Mouse (Mus musculus) spleen, adult 18-20 months (tissue): Measurements from ENCODE around the gene Bfsp2.

Experiments
- DNase-seq, 2 experiments: peaks; one replicate each; pipeline ENCODE4 v3.0.0; 2022; ENCODE audit warnings: mixed read lengths in 2 of 2

The Bfsp2 gene

DNA sequence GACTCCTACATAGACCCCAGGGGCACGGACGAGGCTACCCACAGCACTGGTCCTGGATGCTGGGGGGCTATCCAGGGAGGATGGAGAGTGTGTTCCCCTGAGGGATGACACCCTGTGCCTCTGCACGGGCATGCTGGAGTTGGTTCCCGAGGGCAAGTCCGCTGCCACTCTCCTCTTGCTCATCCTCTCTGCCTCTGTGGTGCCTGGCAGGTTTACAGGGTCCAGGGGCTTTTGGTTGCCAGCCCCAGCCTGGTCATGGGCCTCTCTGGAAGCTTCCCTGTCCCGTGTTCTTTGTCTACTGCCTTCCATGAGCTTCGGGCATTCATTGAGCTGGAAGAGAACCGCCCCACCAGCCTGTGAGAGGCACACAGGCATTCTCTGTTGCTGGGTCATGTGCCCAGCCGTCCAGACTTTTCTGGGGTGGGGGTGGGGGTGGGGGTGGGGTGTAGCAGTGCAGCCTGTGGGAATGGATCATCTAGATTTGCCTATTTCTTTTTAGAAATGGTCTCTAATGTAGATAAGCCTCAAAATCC is at the start of gene Bfsp2:
Gene Bfsp2, minus strand, starts transcription at position 377 of the 533 bp plus-strand sequence.
- no peak for DNase-seq

DNA sequence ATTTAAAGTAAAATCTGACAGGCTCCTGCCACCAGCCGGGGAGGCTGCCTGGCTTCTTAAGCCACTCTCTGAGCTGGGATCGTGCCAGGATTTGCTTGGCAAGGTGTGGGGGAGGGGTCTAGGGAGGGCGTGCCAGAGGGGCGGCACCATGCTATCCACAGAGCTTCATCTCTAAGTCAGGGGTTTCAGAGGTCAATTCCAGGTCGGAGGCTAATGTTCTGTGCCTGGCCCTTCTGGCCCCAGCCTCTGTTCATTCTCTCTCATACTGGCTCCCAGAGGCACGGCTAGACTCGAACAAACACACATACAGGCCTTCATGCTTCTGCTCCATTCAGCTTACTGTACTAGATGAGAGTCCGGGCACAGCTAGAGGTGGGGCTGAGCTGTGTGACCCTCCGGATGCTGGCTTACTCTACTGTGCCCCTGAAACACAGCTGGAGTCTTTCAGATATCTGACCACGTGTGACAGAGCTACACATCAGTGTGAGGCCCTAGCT is 44.9 kb upstream of the Bfsp2 start:
- DNase-seq, result no peak

- no peak for DNase-seq
Measured at GRCm38 (mm10) chr9:103524600-103524999, 44.4 kb upstream of the Bfsp2 start.

- no peak for DNase-seq
Measured at GRCm38 (mm10) chr9:103523742-103524403, 43.7 kb upstream of the Bfsp2 start.

DNA sequence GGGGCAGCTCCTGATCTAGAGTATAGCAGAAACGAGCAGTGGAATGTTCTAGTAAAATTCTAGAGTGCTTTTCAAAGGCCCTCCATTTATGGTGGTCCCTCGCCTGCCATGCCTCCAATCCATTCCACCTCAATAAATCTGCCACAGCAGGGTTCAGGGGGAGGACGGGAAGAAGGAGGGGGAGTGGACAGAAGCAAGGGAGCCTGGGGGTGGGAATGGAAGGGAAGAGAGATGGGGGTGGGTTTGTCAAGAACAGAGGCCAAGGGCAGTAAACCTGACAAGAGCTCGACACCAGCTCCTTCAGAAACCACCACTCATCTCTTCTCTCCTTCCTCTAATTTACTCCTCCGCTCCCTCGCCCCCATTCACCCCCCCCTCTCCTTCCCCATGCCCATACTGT is 42.8 kb upstream of the Bfsp2 start:
- no peak for DNase-seq

GRCm38 (mm10) chr9:103513884-103514283 is 33.7 kb upstream of the Bfsp2 start:
- DNase-seq, result no peak

- no peak for DNase-seq
Measured at GRCm38 (mm10) chr9:103512257-103512656, 32.0 kb upstream of the Bfsp2 start.

GRCm38 (mm10) chr9:103506968-103507584 is 26.9 kb upstream of the Bfsp2 start:
- DNase-seq, result no peak

GRCm38 (mm10) chr9:103505067-103505466 is 24.8 kb upstream of the Bfsp2 start:
- no peak for DNase-seq

GRCm38 (mm10) chr9:103504646-103505045 is 24.4 kb upstream of the Bfsp2 start:
- no peak for DNase-seq

- DNase-seq, result no peak
Measured at GRCm38 (mm10) chr9:103503586-103504298, 23.5 kb upstream of the Bfsp2 start.

GRCm38 (mm10) chr9:103502655-103503054 is 22.4 kb upstream of the Bfsp2 start:
- no peak for DNase-seq

DNA sequence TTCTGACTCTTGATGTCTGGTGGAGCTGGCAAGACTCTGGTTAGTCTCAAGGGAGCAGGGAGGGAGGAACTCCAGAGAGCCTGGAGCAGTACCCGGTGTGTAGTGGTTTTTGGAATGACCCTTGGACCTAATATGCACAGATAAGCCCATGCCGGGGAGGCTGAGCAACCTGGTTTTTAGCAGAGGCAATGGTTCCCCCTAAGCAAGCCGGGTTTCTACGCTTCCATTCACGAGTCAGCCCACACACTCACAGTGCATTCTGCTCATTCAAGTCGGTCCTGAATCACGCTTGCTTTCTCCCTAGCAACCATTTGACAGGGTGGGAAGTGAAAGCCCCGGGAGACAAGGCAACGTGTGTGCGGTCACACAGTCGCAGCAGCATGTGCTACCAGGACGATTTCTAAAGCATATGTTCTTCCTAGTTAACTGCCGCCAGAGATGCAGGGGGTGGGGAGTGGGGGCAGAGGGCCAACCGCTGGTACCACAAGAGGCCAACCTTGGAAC is 21.7 kb upstream of the Bfsp2 start:
- DNase-seq, result no peak

DNA sequence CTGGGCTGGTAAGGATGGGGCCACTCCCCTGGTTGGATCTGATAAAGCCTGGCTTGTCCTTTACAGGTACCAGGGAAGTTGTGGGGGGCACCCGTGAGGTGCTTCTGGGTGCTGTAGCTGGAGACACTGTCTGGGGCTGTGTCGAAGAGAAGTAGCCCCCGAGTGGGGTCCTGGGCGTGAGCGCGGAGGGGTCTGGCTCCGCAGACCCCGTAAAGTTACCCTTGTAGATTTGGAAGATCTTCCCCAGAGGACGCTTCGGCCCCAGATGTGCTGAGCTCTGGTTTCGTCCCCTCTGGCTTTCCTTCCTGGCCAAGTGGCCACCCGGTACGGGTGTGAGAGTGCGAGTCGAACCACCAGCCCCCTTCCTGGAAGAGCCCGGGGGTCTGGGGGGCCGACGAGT is 19.1 kb upstream of the Bfsp2 start:
- DNase-seq, result no peak

DNA sequence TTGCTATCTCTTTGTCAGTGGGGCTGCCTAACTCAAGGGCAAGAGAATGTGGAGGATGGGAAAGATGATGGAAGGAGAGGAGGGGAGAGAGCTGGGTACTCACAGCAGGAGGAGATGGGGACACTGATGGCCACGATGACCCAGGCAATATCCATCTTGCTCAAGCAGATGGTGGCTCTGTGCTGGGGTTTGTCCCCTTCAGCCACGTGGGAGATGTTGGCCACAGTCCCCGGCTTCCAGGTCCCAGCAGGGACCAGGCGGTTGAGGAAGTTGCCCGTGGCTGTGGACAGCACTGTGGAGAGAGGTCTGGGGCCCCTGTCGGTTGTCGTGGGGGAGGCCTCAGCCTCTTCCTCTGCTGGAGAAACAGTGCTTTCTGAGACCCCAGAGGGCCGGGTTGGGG is 18.5 kb upstream of the Bfsp2 start:
- no peak for DNase-seq

DNA sequence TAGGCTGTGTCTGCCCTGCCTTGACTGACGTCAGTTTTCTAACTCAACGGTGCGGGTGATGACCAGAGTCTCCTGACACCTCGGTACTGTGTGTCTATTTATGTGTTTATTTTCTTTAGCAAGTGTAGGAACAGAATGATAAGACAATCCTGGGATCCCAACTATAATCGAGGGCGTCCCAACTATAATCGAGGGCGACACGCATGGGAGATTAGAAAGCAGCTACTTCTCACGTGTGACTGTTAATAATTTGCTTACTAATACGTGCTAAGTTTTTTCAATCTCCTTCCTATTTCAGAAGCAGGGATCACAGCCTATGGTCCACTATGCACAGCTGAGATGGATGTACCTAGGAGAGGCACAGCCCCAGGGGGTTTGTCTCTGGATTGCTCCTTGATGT is 15.2 kb upstream of the Bfsp2 start:
- no peak for DNase-seq

- peak in 1 of 2 experiments; percentile 49 for DNase-seq
Measured at GRCm38 (mm10) chr9:103494346-103495020, 14.3 kb upstream of the Bfsp2 start.

DNA sequence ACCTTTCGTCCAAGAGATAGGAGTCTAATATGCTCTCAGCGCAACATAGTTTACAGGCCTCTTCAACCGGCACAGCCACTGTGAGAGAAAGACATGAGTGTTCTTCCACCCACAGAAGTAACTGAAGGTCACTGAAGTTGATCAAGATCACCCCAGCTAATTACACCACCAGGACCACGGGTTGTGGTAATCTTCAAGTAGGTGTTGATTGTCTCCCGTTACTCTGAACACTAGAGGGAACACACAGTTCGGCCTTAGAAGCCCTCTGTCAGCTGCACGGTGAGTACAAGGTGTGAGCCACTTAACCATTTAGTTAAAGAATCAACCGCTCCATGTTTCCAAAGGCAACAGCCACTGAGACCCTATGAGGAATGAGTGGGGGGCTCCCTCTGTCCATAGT is 11.8 kb upstream of the Bfsp2 start:
- DNase-seq, result no peak

GRCm38 (mm10) chr9:103490439-103490838 is 10.2 kb upstream of the Bfsp2 start:
- peak; percentile 71 to 84 for DNase-seq

- DNase-seq, result peak; percentile 59 to 60
Measured at GRCm38 (mm10) chr9:103489883-103490282, 9.7 kb upstream of the Bfsp2 start.

DNA sequence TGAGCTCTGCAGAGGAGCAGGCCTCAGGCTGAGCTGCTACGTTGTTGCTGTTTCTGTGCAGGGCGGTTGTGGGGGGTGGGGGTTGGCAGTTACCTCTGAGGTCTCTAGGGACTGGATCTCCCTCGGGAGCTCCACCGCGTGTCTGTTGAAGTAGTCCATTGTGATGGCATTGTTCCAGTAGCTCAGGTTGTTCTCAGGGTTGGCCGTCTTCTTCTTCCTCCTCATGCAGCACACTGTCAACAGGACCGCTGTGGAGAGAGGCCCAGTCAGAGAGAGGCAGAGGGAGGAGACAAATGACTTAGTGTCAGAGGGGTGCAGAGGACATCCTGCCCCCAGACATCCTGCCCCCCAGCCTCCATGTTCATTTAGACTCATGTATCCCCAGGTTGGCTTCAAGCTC is 8.9 kb upstream of the Bfsp2 start:
- peak; percentile 73 to 76 for DNase-seq

- no peak for DNase-seq
Measured at GRCm38 (mm10) chr9:103486262-103486661, 6.0 kb upstream of the Bfsp2 start.

DNA sequence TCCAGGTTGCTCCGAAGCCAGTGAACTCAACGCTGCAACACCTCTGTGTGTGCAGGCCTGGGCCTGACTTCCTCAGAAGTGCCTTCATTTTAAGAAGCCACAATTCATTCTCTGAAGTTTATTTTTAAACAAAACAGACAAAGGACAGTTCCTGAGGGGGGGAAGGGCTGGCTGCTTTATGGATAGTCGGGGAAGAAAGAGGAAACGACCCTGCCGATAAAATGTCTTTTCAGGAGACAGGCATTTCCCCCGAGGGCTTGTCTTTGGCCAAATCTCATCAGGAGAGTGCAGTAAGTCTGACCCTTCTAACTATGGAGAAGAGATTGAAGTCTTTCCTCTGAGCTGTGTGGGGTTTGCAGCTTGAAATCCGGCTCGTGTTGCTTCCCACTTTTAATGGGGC is 5.4 kb upstream of the Bfsp2 start:
- DNase-seq, result no peak
